Mouse (Mus musculus): Measurements from ENCODE around the gene Ptprcap. TPM values are rescaled to one million over a fixed set of nuclear protein-coding genes. Genes with fewer than 3 reads are reported as not detected.
A peak's percentile ranks its signal among the peaks of the same experiment; 100 is the strongest.

The Ptprcap gene
- total RNA-seq, 2 experiments from 2014 or later, result 5.1 to 5.2 TPM

GRCm38 (mm10) chr19:4164721-4165120 is 11.3 kb downstream of the Ptprcap start:
- no peak for DNase-seq (ENCODE audit: low spot score in 2 of 2)

- no peak for DNase-seq (ENCODE audit: low spot score in 2 of 2)
Measured at GRCm38 (mm10) chr19:4166678-4167476, 13.5 kb downstream of the Ptprcap start.

GRCm38 (mm10) chr19:4169378-4169784 is 16.0 kb downstream of the Ptprcap start:
- peak; percentile 99 for DNase-seq (ENCODE audit: low spot score in 2 of 2)

- DNase-seq (ENCODE audit: low spot score in 2 of 2), result no peak
Measured at GRCm38 (mm10) chr19:4169810-4170209, 16.4 kb downstream of the Ptprcap start.

GRCm38 (mm10) chr19:4170723-4171392 is 17.5 kb downstream of the Ptprcap start:
- DNase-seq (ENCODE audit: low spot score in 2 of 2), result no peak

GRCm38 (mm10) chr19:4171393-4172290 is 18.2 kb downstream of the Ptprcap start:
- DNase-seq (ENCODE audit: low spot score in 2 of 2), result no peak

GRCm38 (mm10) chr19:4172925-4173324 is 19.5 kb downstream of the Ptprcap start:
- DNase-seq (ENCODE audit: low spot score in 2 of 2), result no peak

GRCm38 (mm10) chr19:4175368-4175947 is 22.1 kb downstream of the Ptprcap start, which contains the start of gene Carns1:
Gene Carns1, minus strand, starts transcription at chr19:4175479.
- DNase-seq (ENCODE audit: low spot score in 2 of 2), result no peak

- DNase-seq (ENCODE audit: low spot score in 2 of 2), result no peak
Measured at GRCm38 (mm10) chr19:4180411-4180810, 27.0 kb downstream of the Ptprcap start.

GRCm38 (mm10) chr19:4181892-4182291 is 28.5 kb downstream of the Ptprcap start:
- DNase-seq (ENCODE audit: low spot score in 2 of 2), result no peak

- DNase-seq (ENCODE audit: low spot score in 2 of 2), result no peak
Measured at GRCm38 (mm10) chr19:4183689-4184088, 30.3 kb downstream of the Ptprcap start.

GRCm38 (mm10) chr19:4184976-4185975 is 31.9 kb downstream of the Ptprcap start:
- no peak for DNase-seq (ENCODE audit: low spot score in 2 of 2)

GRCm38 (mm10) chr19:4187303-4187702 is 33.9 kb downstream of the Ptprcap start:
- DNase-seq (ENCODE audit: low spot score in 2 of 2), result no peak

GRCm38 (mm10) chr19:4189051-4189620 is 35.7 kb downstream of the Ptprcap start:
- DNase-seq (ENCODE audit: low spot score in 2 of 2), result no peak

GRCm38 (mm10) chr19:4190831-4191334 is 37.5 kb downstream of the Ptprcap start, which contains the start of gene Tbc1d10c:
Gene Tbc1d10c, minus strand, starts transcription at chr19:4191284.
- no peak for DNase-seq (ENCODE audit: low spot score in 2 of 2)

GRCm38 (mm10) chr19:4191528-4192250 is 38.3 kb downstream of the Ptprcap start, which contains the start of gene Ppp1ca:
Gene Ppp1ca, plus strand, starts transcription at chr19:4192065.
- DNase-seq (ENCODE audit: low spot score in 2 of 2), result peak; percentile 95 to 96

GRCm38 (mm10) chr19:4192251-4192985 is 39.0 kb downstream of the Ptprcap start:
- no peak for DNase-seq (ENCODE audit: low spot score in 2 of 2)

- no peak for DNase-seq (ENCODE audit: low spot score in 2 of 2)
Measured at GRCm38 (mm10) chr19:4193129-4193528, 39.7 kb downstream of the Ptprcap start.

Measured in adrenal gland, postnatal 4 days (tissue).